Mouse (Mus musculus) megakaryocyte progenitor cell, adult 5-6 weeks (primary cell): ENCODE measurements at regions not wholly inside any gene's neighbourhood (a gene's known extent, or its start where the extent isn't known, plus 50 kb on each side); places are given as distances from the start of the nearest gene placed in this dataset.
"Not testable (repeated sequence)": the region's sequence is repeated elsewhere in the genome, so short reads cannot be mapped to it uniquely, and the experiment has no call there.

Experiments used
- ATAC-seq: replicated peaks from 2 replicates; pipeline ENCODE4 v1.8.0; 2016; ENCODE audit warnings: mild to moderate bottlenecking, moderate TSS enrichment, inconsistent platforms; ENCODE audit not compliant: poor library complexity

GRCm38 (mm10) chr10:43670745-43671144 lies 92.7 kb downstream of the Cd24a start:
- no peak for ATAC-seq

- no peak for ATAC-seq
Observed at GRCm38 (mm10) chr10:43671785-43672184, 93.7 kb downstream of the Cd24a start.

- peak; percentile 22 for ATAC-seq
Observed at GRCm38 (mm10) chr10:43672490-43672889, 94.4 kb downstream of the Cd24a start.

DNA sequence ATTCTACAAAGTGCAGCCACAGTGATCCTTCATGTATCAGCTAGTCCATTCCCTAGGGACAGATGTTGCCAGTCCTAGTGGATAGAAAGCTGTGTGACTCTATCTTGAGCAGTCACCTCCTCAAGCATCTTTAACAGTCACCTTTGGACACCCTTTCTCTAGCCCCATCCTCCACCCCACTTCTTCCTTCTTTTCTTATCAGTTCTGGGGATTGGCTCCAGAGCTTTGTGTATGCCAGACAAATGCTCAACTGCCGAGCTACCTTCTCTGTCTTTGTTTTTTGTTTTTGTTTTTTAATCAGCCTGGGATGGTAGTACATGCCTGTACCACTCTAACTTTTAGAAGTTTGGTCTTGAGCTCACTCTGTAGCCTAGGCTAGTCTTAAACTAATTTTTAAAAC lies 96.7 kb downstream of the Cd24a start:
- no peak for ATAC-seq

DNA sequence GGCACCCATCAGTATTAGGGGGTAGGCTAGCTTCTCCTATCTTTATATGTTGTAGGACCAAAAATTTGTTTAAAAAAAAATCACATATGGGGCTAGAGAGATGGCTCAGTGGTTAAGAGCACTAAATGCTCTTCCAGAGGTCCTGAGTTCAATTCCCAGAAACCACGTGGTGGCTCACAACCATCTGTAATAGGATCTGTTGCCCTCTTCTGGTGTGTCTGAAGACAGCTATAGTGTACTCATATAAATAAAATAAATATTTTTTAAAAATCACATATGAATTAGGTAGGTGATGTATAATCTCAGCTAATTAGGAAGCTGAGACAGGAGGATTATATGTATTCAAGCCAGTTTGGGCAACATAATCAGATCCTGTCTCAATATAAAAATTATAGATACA lies 97.4 kb downstream of the Cd24a start:
- ATAC-seq, result not testable (repeated sequence)

- no peak for ATAC-seq
Observed at GRCm38 (mm10) chr10:43676289-43676688, 98.2 kb downstream of the Cd24a start.

DNA sequence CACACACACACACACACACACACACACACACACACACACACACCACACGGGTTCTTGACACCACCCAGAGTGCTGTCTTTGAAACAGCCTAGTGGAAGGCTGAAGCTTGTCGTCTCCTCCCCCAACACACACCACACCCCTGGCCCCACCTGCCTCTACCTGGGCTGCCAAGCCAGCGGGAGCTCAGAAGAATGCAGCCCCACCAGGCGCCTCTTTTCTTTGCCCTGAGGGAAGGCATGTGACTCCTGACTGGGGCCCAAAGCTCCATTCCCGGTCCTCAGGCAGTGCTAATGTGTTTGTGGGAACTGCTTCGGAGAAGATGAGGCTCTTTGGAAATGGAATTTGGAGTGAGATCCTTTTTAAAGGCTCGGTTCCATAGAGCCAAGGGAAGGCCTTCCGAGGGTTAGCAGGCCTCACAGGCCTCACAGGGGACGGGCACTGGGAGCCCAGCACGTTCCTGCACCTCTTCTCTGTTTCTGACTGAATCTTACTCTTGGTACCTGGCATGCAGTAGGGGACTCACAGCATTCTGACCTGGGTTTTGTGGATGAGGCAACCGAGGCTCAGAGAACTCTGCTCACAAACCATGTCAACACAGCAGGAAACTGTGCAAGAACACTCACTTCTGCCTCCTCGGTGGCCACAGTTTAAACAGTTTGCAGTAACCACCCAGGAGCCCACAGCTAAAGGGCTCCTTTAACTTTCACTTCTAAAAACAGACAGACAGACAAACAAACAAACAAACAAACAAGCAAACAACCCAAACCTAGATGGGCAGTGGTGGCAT lies 106.4 kb downstream of the Cd24a start:
- ATAC-seq, result peak; percentile 92

GRCm38 (mm10) chr10:43689161-43689913 lies 111.3 kb downstream of the Cd24a start:
- ATAC-seq, result no peak

DNA sequence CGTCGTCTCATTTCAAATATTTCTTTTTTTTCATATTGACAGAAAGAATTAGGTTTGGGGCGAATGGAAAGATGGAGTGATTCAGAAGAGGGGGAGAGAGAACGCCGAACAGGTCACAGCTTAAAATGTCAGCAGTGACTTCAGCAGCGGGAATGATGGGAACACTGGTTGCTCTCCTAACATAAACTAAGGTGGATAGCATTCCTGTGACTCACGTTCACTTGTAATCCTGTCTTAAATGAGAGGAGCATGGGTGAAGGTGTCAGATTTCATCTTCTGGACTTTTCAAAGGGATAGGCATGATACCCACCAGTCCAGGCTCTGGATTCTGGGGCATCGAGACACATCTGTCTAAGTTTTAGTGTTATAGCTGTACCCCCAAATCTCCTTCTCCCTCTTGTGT lies 111.8 kb downstream of the Cd24a start:
- no peak for ATAC-seq

GRCm38 (mm10) chr10:43693974-43694373 lies 115.9 kb downstream of the Cd24a start:
- no peak for ATAC-seq

GRCm38 (mm10) chr10:43694508-43694907 lies 116.4 kb downstream of the Cd24a start:
- ATAC-seq, result peak; percentile 53

- ATAC-seq, result no peak
Observed at GRCm38 (mm10) chr10:43695470-43695869, 117.4 kb downstream of the Cd24a start.

DNA sequence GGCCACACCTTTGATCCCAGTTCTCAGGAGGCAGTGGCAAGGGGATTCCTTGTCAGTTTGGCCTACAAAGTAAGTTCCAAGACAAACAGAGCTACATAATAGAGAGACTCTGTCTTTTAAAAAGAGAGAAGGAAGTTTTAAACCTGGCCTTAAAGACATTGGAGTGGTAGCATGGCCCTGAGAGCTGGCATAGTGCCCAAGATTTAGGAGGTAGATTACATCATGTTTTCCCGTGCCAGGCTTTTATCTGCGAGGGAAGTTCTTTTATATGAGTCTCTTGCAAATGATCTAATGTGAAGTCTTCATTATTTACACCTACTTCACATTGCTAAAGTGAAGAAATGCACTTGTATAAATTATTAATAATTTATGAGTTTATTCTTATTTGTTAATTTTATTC lies 119.8 kb downstream of the Cd24a start:
- ATAC-seq, result 0 out of 2 replicates have a peak, but pooled peaks have one; percentile 20

GRCm38 (mm10) chr10:43700371-43701289 lies 122.5 kb downstream of the Cd24a start:
- peak; percentile 27; the same call in 1 of the 2 replicates for ATAC-seq

- peak; percentile 51 for ATAC-seq
Observed at GRCm38 (mm10) chr10:43702895-43703294, 124.8 kb downstream of the Cd24a start.

DNA sequence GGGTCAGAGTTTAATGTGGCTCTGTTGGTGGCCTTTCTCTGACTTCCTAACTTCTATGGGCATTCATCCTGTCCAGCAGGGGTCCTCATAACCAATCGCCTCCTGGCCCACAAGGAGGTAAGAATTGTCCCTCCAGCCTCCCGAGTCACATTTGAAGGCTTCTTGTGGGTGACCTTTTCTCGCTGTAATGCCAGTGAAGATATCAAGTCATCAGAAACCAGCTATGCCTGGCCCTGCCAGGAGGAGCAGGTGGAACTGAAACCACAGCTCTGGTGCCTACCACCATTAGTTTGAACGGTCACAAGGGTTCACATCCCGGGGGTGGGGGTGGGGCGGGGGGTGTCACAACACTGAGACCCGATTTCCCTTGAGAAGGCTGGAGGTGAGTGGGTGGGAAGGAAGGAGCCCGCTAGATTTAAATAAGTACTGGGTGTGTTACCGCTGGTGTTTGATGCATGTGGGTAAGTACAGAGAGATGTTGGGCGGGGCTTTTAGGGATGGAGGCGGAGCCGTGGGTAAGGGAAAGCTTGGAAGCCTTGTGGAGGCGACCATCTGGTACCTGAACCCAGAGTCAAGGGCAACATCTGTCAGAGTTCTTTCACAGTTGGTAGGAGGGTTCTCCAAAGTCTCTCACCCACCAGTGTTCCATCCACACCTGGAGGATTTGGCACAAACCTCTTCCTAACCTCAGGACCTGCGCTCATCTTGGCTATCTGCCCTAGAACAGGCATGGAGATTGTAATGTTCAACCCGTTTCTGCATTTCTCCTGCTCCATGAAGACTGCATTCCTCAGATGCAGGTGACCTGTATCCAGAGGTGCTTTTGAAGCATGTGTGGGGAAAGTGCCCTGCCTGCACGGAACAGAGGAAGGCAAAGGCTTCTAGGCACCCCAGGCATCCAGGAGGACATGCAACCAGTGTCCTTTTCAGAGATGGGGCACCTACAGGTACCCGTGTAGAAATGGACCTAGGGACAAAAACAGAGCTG lies 128.2 kb downstream of the Cd24a start:
- ATAC-seq, result peak; percentile 24

GRCm38 (mm10) chr10:43707011-43707410 lies 128.9 kb downstream of the Cd24a start:
- ATAC-seq, result no peak

- ATAC-seq, result no peak
Observed at GRCm38 (mm10) chr10:43707821-43708373, 129.8 kb downstream of the Cd24a start.

DNA sequence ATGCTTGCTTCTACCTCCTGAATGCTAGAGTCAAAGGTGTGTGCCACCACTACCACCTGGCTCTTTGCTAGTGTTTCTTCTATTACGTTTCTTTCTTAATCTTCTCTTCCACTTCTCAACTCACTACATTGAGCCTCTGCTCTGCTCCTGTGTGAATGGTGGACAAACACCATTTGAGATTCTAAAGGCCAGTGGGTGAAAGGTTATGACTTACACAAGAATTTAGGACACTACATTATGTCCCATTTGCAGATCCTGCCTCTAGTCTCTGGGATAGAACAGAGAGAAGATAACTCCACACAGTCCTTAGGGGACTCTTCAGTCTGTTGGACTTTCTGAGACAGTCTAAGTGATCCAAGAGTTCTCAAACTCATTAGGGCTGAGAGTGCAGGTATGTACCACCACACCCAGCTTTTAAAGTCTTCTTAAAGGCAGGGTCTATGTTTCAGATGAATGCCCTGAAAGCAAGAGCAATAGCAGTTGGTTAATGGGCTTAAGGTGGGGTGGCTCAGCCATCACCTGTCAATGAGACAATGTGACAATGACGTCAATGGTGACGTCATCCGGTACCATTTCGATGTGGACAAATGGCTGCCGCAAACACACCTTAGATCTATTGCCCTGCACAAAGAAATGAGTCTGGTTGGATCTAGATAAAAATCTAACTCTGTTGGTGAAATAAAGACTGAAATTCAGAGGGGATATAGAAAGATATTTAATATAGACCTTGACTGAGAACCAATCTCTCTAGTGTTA lies 131.4 kb downstream of the Cd24a start:
- ATAC-seq, result no peak
